Mouse (Mus musculus): ENCODE results near the gene Actn1. TPM values are rescaled to one million over a fixed set of nuclear protein-coding genes. Genes with fewer than 3 reads are reported as not detected.

The Actn1 gene
- polyA plus RNA-seq, 1 experiment from 2014 or later = 7.7 TPM

DNA sequence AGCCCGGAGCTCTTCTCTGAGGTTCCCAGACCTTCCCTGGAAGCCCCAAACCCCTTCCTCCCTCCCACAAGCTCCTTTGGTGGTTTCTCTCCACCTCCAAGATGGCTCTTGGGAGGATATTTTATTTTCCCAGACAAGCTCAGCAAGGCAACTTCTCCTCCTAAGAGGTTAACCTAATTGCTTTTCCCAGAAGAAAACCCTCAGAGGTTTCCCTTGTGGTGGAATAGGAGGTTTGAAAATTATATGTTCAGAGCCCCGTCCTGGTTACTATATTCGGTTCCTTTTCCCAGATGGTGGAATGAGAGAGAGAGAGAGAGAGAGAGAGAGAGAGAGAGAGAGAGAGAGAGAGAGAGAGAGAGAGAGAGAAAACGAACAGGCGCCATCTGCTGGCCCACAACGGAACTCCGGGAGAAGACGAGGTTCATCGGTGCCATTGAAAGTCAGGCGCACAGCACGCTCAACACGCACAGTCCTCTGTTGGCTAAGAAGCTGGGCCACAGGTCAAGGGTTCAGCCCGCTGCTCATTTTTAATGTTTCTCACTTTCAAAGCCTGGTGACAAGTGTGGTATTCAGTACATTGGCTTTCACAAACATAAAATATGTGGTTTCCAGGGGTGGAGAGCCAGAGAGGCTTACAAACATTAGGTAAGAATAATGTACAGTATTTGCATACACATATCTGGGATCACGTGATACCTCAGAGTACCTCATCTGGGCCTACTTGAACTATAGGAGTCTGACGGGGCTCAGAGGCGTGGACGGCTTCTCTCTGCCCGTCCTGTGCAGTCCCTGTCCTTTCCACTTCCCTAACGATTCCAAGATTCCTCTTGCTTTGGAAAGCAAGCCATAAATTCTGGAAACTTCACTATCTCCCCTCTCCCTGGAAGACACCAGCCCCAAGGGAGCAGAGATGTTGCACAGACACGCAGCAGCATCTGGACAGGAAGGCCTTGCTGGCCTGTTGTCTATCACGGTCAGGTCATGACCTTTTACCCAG is 113.6 kb downstream of the Actn1 start:
- Histone ChIP-seq H3K4me1 (ENCODE audit: insufficient read depth) (peaks cover 11% of the 10 kb centered on the region), H3K36me3 (replicated peaks; ENCODE audit: insufficient read depth, low read length) (no peaks in the 10 kb centered on the region), H3K27me3 (ENCODE audit: insufficient read depth, low read length) (no peaks in the 10 kb centered on the region), H3K4me3 (ENCODE audit: low read depth, low read length) (no peak overlapping the region), H3K4me2 (ENCODE audit: low read depth, low read length) (no peak overlapping the region), H3K9ac (replicated peaks) (no peak overlapping the region; the same call in 1 of the 2 replicates), H3K27ac (ENCODE audit: low read depth) (peak overlapping the region; percentile 81), H3K9me3 (ENCODE audit: low read length) (no peaks in the 10 kb centered on the region)
- whole genome bisulfite sequencing (ENCODE audit: insufficient replicate concordance) = 36% methylated on average over 21 of the region's 21 CpGs
- DNase-seq (peak; percentile 86), ATAC-seq (peak; percentile 67)
- no peak for TF ChIP-seq EP300 (IDR thresholded peaks at IDR 0.05; ENCODE audit: low read depth)
- peak; percentile 84 for TF ChIP-seq CTCF (IDR thresholded peaks at IDR 0.05; ENCODE audit: low read depth)

DNA sequence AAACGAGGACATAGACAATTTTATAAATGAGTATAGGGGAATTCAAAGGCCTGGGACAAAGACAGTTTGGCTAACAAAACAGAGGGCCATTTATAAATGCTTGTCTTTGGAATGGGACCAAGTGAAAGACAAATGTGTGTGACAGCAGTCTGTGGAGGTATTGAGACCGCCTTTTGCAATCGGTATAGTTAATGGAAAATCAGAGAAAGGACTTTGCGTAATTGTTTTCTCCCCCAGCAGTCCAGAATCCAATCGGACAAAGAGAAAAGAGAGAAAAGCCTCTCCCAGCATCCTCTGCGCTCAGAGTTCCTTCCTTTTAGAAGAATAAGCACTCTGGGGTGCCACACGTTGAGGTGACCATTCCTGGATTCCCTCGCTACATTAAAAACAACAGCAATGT is 114.8 kb downstream of the Actn1 start:
- H3K4me1 ChIP-seq (ENCODE audit: insufficient read depth) = peaks cover 18% of the 10 kb centered on the region
- H3K9me3 ChIP-seq (ENCODE audit: low read length) = no peaks in the 10 kb centered on the region
- TF ChIP-seq CTCF (IDR thresholded peaks at IDR 0.05; ENCODE audit: low read depth) (no peak), EP300 (IDR thresholded peaks at IDR 0.05; ENCODE audit: low read depth) (0 out of 2 replicates have a peak, but pooled peaks have one; percentile 17)
- DNase-seq (no peak), ATAC-seq (peak; percentile 73)
- no peak overlapping the region for H3K4me2 ChIP-seq (ENCODE audit: low read depth, low read length)
- H3K4me3 ChIP-seq (ENCODE audit: low read depth, low read length) = no peak overlapping the region
- peak overlapping the region; percentile 81 for H3K27ac ChIP-seq (ENCODE audit: low read depth)
- WGBS (ENCODE audit: insufficient replicate concordance) = 61% methylated on average over 8 of the region's 8 CpGs
- H3K27me3 ChIP-seq (ENCODE audit: insufficient read depth, low read length) = no peaks in the 10 kb centered on the region
- H3K9ac ChIP-seq (replicated peaks) = no peak overlapping the region
- H3K36me3 ChIP-seq (replicated peaks; ENCODE audit: insufficient read depth, low read length) = no peaks in the 10 kb centered on the region

DNA sequence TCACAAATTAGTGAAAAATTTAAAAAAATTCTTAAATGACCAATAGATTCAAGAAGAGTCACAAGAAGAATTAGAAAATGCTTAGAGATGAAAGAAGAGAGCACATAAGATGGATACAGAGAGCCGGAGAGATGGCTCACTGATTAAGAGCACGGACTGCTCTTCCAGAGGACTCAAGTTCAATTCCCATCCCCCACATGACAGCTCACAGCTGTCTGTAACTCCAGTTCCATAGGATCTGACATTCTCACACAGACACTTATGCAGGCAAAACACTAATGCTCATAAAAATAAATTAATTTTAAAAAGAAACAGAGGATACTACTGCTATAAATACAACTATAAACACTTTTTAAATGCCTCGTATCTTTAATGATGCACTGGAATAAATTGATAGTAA is 115.3 kb downstream of the Actn1 start:
- H3K27me3 ChIP-seq (ENCODE audit: insufficient read depth, low read length) = no peaks in the 10 kb centered on the region
- DNase-seq (no peak), ATAC-seq (no peak)
- no peaks in the 10 kb centered on the region for H3K9me3 ChIP-seq (ENCODE audit: low read length)
- H3K4me3 ChIP-seq (ENCODE audit: low read depth, low read length) = no peak overlapping the region
- WGBS (ENCODE audit: insufficient replicate concordance) = 55% methylated on average over 3 of the region's 3 CpGs
- H3K9ac ChIP-seq (replicated peaks) = no peak overlapping the region
- H3K36me3 ChIP-seq (replicated peaks; ENCODE audit: insufficient read depth, low read length) = no peaks in the 10 kb centered on the region
- no peak for TF ChIP-seq CTCF (IDR thresholded peaks at IDR 0.05; ENCODE audit: low read depth)
- no peak for TF ChIP-seq EP300 (IDR thresholded peaks at IDR 0.05; ENCODE audit: low read depth)
- H3K27ac ChIP-seq (ENCODE audit: low read depth) = peak overlapping the region; percentile 81
- H3K4me2 ChIP-seq (ENCODE audit: low read depth, low read length) = no peak overlapping the region
- H3K4me1 ChIP-seq (ENCODE audit: insufficient read depth) = peaks cover 23% of the 10 kb centered on the region

DNA sequence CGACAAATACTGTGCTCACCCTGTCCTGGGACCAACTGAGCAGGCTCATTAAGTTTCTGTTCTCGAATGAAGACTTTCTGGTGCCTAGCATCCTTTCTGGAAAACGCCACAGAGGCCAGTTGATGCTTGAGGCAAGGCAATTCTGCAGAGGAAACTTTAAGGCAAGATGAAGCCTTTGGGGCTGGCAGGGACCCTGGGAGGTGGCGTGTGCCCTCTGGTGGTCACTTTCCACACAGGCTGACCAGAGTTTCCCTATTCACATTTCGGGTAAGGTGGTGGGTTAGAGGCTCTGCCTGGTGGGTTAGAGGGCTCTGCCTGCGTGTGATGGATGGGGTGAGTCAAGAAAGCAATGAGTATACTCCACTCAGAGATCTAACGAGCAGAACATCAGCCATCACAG is 118.7 kb downstream of the Actn1 start:
- Histone ChIP-seq H3K9me3 (ENCODE audit: low read length) (no peaks in the 10 kb centered on the region), H3K4me3 (ENCODE audit: low read depth, low read length) (no peak overlapping the region), H3K27me3 (ENCODE audit: insufficient read depth, low read length) (no peaks in the 10 kb centered on the region), H3K4me2 (ENCODE audit: low read depth, low read length) (no peak overlapping the region), H3K9ac (replicated peaks) (no peak overlapping the region), H3K36me3 (replicated peaks; ENCODE audit: insufficient read depth, low read length) (no peaks in the 10 kb centered on the region), H3K27ac (ENCODE audit: low read depth) (no peak overlapping the region), H3K4me1 (ENCODE audit: insufficient read depth) (peaks cover 18% of the 10 kb centered on the region)
- WGBS (ENCODE audit: insufficient replicate concordance) = 23% methylated on average over 7 of the region's 7 CpGs
- ATAC-seq = no peak
- DNase-seq = peak; percentile 77
- TF ChIP-seq EP300 (IDR thresholded peaks at IDR 0.05; ENCODE audit: low read depth) (no peak), CTCF (IDR thresholded peaks at IDR 0.05; ENCODE audit: low read depth) (peak; percentile 94)

DNA sequence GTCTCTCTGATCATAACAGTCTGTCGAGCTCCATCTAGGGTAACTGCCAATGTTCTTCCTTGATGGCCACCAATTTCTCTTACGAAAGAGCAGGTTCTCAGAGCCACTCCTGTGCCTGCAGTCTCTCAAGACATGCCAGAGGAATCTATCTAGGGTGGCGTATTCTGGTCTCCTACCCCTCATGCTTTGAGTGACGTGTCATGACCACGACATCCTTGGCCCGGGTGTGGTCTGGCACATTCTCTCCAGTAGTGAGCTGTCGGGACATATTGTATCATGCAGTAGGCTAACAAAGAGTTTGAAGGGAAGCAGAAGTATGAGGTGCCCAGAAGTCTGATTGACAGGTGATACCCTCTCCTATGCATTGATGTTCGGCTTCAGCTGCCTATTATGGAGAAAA is 119.2 kb downstream of the Actn1 start:
- peak overlapping the region; percentile 9; the same call in 1 of the 2 replicates for H3K4me2 ChIP-seq (ENCODE audit: low read depth, low read length)
- no peaks in the 10 kb centered on the region for H3K9me3 ChIP-seq (ENCODE audit: low read length)
- H3K27me3 ChIP-seq (ENCODE audit: insufficient read depth, low read length) = no peaks in the 10 kb centered on the region
- no peaks in the 10 kb centered on the region for H3K36me3 ChIP-seq (replicated peaks; ENCODE audit: insufficient read depth, low read length)
- no peak for ATAC-seq
- peaks cover 16% of the 10 kb centered on the region for H3K4me1 ChIP-seq (ENCODE audit: insufficient read depth)
- DNase-seq = no peak
- no peak overlapping the region for H3K27ac ChIP-seq (ENCODE audit: low read depth)
- TF ChIP-seq CTCF (IDR thresholded peaks at IDR 0.05; ENCODE audit: low read depth) (no peak), EP300 (IDR thresholded peaks at IDR 0.05; ENCODE audit: low read depth) (no peak)
- H3K9ac ChIP-seq (replicated peaks) = no peak overlapping the region
- WGBS (ENCODE audit: insufficient replicate concordance) = 43% methylated on average over 8 of the region's 8 CpGs
- no peak overlapping the region for H3K4me3 ChIP-seq (ENCODE audit: low read depth, low read length)

DNA sequence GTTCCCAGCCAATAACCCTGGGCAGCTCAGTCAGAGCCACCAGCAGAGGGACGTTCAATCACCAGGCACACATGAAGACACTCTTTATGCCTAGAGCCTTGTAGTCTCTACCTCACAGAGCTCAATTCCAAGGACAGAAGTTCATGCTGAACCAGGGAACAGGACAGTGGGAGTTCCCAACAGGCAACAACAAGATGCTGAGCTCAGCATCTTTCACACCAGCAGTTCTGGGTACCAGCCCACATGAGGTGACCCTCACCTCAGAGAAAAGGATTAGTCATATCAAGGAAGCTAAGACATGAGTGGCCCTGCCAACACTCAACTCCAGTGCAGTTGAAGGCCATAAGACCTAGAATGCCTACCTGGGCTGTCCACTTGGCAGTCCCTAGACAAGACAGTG is 122.4 kb downstream of the Actn1 start:
- no peak overlapping the region for H3K27ac ChIP-seq (ENCODE audit: low read depth)
- H3K4me1 ChIP-seq (ENCODE audit: insufficient read depth) = peaks cover 14% of the 10 kb centered on the region
- no peak overlapping the region for H3K4me2 ChIP-seq (ENCODE audit: low read depth, low read length)
- H3K4me3 ChIP-seq (ENCODE audit: low read depth, low read length) = no peak overlapping the region
- 67% methylated on average over 1 of the region's 1 CpGs for WGBS (ENCODE audit: insufficient replicate concordance)
- TF ChIP-seq CTCF (IDR thresholded peaks at IDR 0.05; ENCODE audit: low read depth) (no peak), EP300 (IDR thresholded peaks at IDR 0.05; ENCODE audit: low read depth) (no peak)
- DNase-seq = no peak
- H3K27me3 ChIP-seq (ENCODE audit: insufficient read depth, low read length) = no peaks in the 10 kb centered on the region
- H3K9me3 ChIP-seq (ENCODE audit: low read length) = no peaks in the 10 kb centered on the region
- H3K9ac ChIP-seq (replicated peaks) = no peak overlapping the region
- no peaks in the 10 kb centered on the region for H3K36me3 ChIP-seq (replicated peaks; ENCODE audit: insufficient read depth, low read length)
- no peak for ATAC-seq

Measured in liver, postnatal 0 days (tissue).